Mouse (Mus musculus) thymus, adult 18-20 months (tissue): Measurements from ENCODE around the gene Olfr457.
"Not testable (repeated sequence)": the region's sequence is repeated elsewhere in the genome, so short reads cannot be mapped to it uniquely, and the experiment has no call there.

ENCODE experiments used
- DNase-seq, 2 experiments: peaks; one replicate each; pipeline ENCODE4 v3.0.0; 2022; ENCODE audit warnings: mixed read lengths in 2 of 2

Gene Olfr457

DNA sequence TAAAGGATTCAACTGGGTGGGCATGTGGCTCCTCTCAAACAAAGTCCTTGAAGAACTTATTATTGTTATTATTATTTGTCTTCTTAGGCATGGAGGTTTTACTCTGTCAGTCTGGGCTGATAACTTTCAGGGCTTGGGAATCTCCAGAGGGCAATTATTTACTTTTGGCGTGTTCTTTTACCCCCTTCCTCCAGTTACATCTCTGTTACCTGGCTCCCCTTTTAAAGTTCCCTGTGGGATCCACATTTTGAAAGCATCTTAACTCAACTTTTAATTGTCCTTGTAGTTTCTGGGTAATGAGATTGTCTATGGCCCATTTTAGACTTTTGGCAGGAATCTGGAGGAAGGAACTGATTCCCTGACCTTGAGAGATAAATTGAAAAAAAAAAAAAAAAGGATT, at the start of gene Olfr457:
Olfr457 (minus strand) TSS at position 101 of the 400 bp plus-strand sequence.
- no peak for DNase-seq

DNA sequence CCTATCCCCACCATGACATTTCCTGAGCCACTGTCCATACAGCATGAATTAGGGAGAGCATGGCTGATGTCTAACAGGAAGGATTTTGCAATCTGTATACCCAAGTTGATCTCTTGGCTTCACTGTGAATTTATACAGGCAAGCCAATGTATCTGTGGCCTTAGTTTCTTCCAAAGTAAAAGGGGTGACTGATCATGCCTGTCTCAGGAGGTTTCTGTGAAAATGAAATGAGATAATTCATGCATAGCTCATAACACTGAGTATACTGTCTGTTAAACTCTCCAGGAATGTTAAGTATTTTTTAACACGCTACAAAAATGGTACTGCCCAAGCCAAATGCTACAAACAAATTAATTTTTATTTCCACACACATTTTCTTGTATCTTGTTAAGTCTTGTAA, 37.3 kb upstream of the Olfr457 start:
- no peak for DNase-seq

DNA sequence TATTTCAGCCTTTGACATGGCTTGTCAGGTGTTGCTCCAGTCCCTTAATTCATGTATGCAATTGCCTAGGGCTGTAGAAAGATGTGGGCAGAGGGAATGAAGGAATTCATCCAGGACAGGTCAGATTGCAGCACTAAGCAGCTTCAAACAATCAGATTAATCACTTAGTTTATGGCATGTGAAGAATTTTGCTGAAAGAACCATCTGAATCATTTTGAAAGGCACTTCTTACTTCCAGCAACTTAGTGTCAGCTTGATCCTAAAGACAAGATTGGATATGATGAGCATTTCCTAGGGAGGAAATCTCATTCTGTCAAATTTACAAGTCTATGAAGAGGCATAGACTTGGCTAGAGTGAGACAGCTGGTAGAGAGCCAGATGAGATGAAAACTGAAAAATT, 33.2 kb upstream of the Olfr457 start:
- DNase-seq: no peak

DNA sequence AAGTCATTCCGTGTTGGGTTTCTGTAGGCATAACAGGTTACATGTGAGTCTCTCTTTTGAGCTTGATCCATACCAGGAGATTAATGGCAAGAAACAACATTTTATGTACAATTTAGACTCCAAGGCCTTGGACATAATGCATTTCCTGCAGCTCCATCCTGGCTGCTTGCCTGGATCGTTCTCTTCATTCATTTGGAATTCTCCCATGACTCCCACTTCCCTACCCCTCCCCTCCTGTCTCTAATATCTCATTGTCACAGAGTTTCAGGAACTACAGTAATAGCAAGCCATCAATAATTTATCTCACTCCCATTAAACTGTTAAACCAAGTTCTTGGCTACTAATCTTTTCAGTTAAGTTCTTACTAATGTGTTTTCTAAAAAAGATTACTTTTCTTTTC, 27.3 kb upstream of the Olfr457 start:
- DNase-seq: no peak

DNA sequence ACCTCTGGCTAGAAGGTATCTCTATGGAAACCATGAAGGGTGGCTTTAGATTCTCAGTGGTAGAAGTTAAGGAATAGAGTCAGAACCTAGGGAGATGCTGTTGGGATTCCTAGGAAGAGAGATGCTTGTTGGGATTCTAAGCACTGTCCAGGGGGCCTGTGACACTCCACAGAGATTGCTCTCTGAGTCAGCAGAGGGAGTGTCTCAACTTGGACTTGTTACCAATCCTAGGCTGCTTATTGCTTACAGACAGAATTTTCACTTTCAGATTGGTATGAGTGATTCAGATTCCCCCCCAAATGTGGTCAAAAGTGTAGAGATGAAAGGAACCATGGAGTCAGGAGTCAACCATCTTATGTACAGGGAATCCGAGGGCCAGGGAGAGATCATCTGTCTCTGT, 13.6 kb upstream of the Olfr457 start:
- no peak for DNase-seq

DNA sequence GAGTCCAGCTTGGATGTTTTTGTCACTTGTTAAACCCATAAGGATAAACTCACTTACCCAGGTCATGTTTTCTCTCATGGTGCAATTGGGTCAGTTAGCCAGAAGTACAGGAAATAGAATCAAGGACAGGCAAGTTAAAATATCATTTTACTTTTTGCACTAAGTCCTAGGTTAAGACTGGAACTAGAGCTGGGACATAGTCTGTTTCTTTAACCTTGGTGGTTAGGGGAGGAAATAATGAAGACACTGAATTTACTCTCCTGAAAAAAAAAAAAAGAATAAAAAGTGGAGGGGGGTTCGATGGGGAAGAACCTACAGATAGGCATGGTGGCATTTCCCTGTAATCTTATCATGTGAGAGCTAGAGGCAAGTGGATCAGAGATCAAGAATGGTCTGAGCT, 11.0 kb upstream of the Olfr457 start, which contains the start of gene Olfr456:
Olfr456 (minus strand) TSS at position 101 of the 400 bp plus-strand sequence.
- no peak for DNase-seq

DNA sequence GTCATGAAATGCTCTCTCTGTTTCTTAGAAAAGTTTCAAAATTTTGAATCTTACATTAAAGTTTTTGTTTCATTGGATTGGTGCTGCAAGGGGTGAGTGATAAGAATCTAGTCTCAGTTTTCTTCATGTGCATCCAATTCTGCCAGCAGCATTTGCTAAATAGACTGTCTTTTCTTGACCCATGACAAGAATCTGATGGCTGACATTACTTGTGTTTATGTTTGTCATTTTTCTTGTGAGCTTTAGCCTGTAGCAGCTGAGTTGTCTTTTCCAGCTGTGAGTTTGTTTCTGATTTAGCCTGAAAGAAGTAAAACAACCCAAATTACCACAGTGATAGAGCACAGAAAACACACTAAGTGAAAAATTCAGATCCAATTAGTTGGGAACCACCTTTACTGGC, 8.5 kb upstream of the Olfr457 start:
- no peak for DNase-seq

DNA sequence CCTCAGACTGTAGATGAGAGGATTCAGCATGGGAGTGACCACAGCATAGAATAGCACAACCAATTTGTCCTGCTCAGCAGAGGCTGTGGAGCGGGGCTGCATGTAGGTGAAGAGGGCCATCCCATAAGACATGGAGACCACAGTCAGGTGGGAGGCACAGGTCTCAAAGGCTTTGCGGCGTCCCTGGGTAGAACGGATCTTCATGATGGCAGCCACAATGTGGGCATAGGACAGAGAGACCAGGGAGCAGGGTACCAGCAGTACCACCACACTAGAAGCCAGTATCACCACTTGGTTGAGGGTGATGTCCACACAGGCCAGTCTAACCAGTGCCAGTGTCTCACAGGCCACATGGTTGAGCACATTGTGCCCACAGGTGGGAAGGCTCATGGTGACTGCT, 4.8 kb downstream of the Olfr457 start:
- not testable (repeated sequence) for DNase-seq

DNA sequence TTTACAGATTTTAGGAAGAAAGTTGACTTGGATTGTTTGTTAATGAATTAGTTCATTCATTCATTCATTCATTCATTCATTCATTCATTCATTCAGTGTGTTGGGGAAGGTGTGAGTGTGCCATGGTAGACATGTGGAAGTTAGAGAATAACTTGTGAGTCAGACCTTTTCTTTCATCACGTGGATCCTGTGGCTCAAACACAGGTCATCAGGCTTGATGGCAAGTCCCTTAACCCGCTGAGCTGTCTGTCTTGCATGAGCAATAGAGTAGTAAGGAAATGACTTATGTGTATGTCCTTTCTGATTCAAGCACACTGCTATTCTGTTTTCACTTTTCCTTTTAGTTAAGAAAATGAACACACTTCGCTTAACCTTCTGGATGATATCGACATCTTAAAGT, 5.6 kb downstream of the Olfr457 start:
- no peak for DNase-seq

DNA sequence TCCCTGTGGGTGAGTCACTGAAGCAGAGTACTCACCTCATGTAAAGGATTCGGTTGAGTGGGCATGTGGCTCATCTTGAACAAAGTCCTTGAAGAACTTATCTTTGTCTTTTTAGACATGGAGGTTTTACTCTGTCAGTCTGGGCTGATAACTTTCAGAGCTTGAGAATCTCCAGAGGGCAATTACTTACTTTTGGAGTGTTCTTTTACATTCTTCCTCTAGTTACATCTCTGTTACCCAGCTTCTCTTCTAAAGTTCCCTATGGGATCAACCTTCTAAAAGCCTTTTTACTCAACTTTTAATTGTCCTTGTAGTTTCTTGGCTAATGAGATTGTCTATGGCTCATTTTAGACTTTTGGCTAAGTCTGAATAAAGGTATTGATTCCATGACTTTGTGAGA, 11.0 kb downstream of the Olfr457 start, which contains the start of gene Olfr458:
Olfr458 (minus strand) TSS at position 101 of the 400 bp plus-strand sequence.
- no peak for DNase-seq

DNA sequence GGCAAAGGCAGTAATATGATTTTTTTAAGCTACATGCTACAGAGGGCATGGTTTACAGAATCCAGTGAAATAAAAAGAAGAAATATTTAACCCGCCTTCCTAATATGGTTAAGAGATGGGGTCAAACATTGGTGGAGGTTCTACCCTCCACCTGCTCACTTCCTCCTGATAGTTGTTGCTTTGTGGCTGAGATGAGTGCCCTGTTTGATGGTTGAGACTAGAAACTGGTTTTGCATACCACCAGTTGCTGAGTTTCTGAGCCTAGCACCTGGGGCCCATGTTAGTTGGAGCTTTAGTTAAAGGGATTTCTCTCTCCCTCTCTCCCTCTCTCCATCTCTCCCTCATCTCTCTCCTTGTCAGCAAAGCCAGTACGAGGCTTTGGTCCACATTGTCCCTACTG, 28.8 kb downstream of the Olfr457 start:
- no peak for DNase-seq

DNA sequence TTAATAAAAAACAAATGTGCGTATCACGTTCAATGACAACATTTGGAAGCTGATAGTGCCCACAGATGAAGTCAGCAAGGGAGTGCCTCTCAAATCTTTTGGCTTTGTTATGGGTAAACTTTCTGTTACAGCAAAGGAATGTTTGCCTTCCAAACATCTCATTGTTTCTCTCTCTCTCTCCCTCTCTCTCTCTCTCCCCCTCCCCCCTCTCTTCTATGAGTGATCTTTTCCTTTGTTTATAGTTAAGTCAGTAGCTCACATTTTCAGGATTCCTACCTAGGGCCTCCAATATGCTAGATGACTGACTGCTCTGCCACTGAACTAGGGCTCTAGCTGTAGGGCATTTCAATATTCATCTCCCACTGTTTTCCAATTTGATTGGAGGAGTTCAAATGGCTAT, 31.6 kb downstream of the Olfr457 start:
- DNase-seq: no peak

DNA sequence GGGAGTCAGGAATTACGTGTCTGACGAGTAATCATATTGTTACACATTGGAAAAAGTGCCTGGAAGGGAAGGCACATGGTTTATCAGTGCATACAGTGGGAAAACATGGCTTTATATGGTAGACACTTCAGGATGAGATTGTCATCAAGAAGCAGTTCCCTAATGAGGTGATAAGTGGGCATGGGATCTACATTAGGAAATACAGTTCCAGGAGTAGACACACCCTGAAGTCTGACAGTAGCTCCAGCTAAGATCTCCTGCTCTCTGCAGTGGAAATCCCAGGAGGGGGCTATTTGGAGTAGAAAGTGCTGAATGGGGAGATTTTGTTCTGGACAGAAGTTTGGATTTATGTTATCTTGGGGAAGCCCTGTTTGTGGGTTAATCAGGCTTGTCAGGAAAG, 34.7 kb downstream of the Olfr457 start:
- DNase-seq: no peak

DNA sequence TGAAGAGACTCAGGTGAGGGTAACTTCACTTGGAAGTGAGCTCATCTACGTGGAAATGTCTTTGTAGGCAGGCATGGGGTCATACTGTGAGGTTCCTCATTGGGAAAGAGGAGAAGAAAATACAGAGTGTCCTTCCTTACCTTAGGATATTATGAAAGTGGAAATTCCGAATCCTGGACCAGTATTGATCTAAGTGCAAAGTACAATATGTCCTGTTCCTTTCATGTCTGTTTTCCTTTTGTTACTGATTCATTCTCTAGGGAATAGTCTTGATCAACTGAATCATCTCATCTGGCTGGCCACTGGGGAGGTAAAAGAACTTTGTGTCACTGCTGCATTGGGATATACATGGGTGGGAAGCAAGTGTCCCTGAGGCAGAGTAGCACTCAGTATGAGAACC, 40.6 kb downstream of the Olfr457 start:
- no peak for DNase-seq

DNA sequence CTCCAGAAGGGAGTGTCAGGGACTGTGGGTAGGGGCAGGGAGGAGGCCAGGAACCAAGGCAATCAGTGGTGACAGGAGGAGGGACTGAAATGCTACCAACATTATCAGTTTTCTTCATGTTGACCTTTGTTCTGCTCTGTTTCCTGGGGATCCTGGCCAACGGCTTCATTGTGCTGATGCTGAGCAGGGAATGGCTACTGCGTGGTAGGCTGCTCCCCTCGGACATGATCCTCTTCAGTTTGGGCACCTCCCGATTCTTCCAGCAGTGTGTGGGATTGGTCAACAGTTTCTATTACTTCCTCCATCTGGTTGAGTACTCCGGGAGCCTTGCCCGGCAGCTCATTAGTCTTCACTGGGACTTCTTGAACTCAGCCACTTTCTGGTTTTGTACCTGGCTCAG, 41.7 kb downstream of the Olfr457 start, which contains the start of gene Tas2r126:
Tas2r126 (plus strand) TSS at position 90 of the 400 bp plus-strand sequence.
- DNase-seq: no peak

DNA sequence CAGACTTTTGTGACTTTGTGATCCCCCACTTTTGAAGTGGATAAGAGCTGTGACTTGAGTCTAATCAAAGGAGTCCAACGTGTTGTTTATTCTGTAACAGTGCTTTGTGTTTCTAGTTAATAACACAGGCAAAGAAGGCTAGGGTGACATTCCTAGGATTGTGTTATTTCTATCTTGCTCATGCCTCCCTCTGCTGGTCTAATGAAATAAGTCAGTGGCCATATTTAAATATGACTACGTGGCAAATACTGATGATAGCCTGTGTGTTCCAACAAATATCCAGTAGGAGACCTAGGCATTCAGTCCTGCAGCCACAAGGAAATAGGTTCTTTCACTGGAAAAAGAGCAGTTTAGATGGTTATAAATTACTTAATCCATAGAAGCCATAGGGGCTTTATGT, 42.6 kb downstream of the Olfr457 start:
- DNase-seq: no peak

DNA sequence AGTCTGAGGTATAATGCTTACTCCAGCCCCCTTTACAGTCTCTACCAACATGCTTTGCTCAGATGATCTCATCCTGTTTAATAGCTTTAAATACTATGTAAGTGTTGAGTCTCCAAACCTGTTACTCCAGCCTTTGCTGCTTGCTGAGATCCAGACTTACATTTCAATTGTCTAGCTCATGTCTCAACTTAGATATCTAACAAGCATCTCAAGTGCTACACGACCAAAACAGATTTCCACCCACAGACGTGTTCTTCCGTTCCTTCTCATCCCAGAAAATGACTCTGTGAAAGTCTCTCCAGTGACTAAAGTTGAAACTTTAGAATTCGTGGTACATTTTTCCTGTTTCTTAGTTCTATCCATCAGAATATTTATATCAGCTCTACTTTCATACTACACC, 49.8 kb downstream of the Olfr457 start:
- DNase-seq: no peak

DNA sequence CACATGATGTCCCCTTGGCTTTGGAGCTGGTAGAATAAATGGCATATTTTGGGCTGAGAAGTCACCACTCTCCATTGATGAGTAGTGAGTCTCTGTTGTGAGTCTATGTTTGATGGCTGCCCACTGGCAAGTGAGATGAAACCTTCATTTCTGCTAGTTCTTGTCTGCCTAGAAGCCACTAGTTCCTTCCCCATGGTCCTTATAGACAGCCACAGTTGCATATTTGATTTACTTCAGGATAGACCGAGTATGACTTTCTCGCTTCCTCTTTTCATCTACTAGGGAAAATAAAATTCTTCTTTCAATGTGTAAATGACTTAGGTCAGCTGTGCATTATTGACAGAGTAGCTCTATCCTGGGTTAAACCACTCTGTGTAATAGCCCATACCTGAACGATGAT, 51.7 kb downstream of the Olfr457 start:
- no peak for DNase-seq

DNA sequence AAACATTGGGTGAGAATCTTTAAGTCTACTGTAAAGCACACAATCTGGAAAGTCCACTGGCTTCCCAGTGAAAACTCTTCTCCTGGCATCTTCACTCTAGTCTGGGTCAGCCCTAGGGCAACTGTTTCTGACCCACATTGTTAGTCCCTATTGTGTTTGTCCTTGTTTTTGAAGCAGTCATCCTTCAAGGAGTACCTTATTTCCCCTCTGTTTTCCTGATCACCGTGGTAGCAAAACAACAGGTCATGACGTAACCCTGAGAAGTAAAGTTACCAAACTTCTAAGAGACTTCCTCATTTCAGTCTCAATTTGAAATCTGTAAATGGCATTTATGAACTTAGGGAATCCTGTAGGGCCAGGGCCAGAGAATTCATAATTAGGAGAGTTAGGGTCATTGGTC, 54.7 kb downstream of the Olfr457 start:
- no peak for DNase-seq

DNA sequence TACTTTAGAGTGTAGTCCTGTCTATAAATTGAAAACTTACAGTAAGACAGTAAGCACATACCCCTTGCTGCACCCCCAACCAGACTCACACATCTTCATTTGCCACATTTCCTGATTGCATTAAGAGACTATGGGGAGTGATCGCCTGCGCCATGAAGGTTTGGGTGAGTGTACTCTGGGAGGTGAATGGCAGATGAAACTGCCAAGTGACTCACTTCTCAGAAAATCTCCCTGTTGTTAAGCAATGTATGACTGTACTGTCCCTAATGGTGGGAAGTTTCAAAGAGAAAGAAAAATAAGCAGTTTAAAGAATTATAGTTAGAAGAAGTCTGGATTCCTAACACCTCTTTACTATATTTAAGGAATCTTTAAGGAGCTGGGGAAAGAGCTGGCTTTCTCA, 56.7 kb downstream of the Olfr457 start:
- DNase-seq: no peak
